Mouse (Mus musculus): ENCODE data around the gene Vcp. TPM values are rescaled to one million over a fixed set of nuclear protein-coding genes. Genes with fewer than 3 reads are reported as not detected.
"Not testable (repeated sequence)": the region's sequence is repeated elsewhere in the genome, so short reads cannot be mapped to it uniquely, and the experiment has no call there.

Gene Vcp
- total RNA-seq, 2 experiments from 2014 or later = 267 to 341 TPM

GRCm38 (mm10) chr4:43030352-43030751 is 30.0 kb upstream of the Vcp start:
- DNase-seq (ENCODE audit: low spot score in 2 of 2) = no peak

GRCm38 (mm10) chr4:43029749-43030148 is 29.4 kb upstream of the Vcp start:
- DNase-seq (ENCODE audit: low spot score in 2 of 2) = no peak

- DNase-seq (ENCODE audit: low spot score in 2 of 2) = no peak
Measured at GRCm38 (mm10) chr4:43029121-43029520, 28.8 kb upstream of the Vcp start.

GRCm38 (mm10) chr4:43025084-43025960 is 25.0 kb upstream of the Vcp start, which contains the start of gene Pigo:
TSS of gene Pigo (minus strand) at chr4:43025819.
- peak; percentile 89 to 92 for DNase-seq (ENCODE audit: low spot score in 2 of 2)

GRCm38 (mm10) chr4:43024673-43025072 is 24.4 kb upstream of the Vcp start:
- no peak for DNase-seq (ENCODE audit: low spot score in 2 of 2)

- no peak for DNase-seq (ENCODE audit: low spot score in 2 of 2)
Measured at GRCm38 (mm10) chr4:43021341-43021740, 21.0 kb upstream of the Vcp start.

GRCm38 (mm10) chr4:43020876-43021275 is 20.6 kb upstream of the Vcp start:
- no peak for DNase-seq (ENCODE audit: low spot score in 2 of 2)

GRCm38 (mm10) chr4:43019641-43020465 is 19.5 kb upstream of the Vcp start:
- no peak for DNase-seq (ENCODE audit: low spot score in 2 of 2)

- DNase-seq (ENCODE audit: low spot score in 2 of 2) = no peak
Measured at GRCm38 (mm10) chr4:43019176-43019575, 18.9 kb upstream of the Vcp start.

- DNase-seq (ENCODE audit: low spot score in 2 of 2) = no peak
Measured at GRCm38 (mm10) chr4:43018156-43018555, 17.8 kb upstream of the Vcp start.

- DNase-seq (ENCODE audit: low spot score in 2 of 2) = no peak
Measured at GRCm38 (mm10) chr4:43012091-43012490, 11.8 kb upstream of the Vcp start.

GRCm38 (mm10) chr4:43010161-43011038 is 10.1 kb upstream of the Vcp start, which contains the start of gene Fancg:
TSS of gene Fancg (minus strand) at chr4:43010506.
- DNase-seq (ENCODE audit: low spot score in 2 of 2) = peak; percentile 75 to 76

GRCm38 (mm10) chr4:43005765-43006164 is 5.5 kb upstream of the Vcp start:
- no peak for DNase-seq (ENCODE audit: low spot score in 2 of 2)

- no peak for DNase-seq (ENCODE audit: low spot score in 2 of 2)
Measured at GRCm38 (mm10) chr4:43004951-43005350, 4.6 kb upstream of the Vcp start.

- DNase-seq (ENCODE audit: low spot score in 2 of 2) = peak in 1 of 2 experiments; percentile 30
Measured at GRCm38 (mm10) chr4:43002756-43003439, 2.6 kb upstream of the Vcp start.

GRCm38 (mm10) chr4:43001272-43001671 is 965 bp upstream of the Vcp start:
- no peak for DNase-seq (ENCODE audit: low spot score in 2 of 2)

- DNase-seq (ENCODE audit: low spot score in 2 of 2) = peak; percentile 77 to 78
Measured at GRCm38 (mm10) chr4:42999451-43000140, 711 bp downstream of the Vcp start.

- DNase-seq (ENCODE audit: low spot score in 2 of 2) = no peak
Measured at GRCm38 (mm10) chr4:42998022-42998421, 2.3 kb downstream of the Vcp start.

GRCm38 (mm10) chr4:42988296-42988695 is 12.0 kb downstream of the Vcp start:
- no peak for DNase-seq (ENCODE audit: low spot score in 2 of 2)

GRCm38 (mm10) chr4:42980467-42980866 is 19.8 kb downstream of the Vcp start:
- DNase-seq (ENCODE audit: low spot score in 2 of 2) = not testable (repeated sequence)

All from adrenal gland, adult 18-20 months (tissue).